Comparison of ENCODE assay signal across 9 mouse cellular contexts in genomic region chr17:70683561-70684167, GRCm38 (mm10).
A peak's percentile ranks its signal among the peaks of the same experiment; 100 is the strongest.
DNase-seq lines count a peak whose midpoint lies in the region; ATAC-seq lines count a peak whose summit lies in the region.
"Had no signal": no experiment of that assay in that cellular context is flagged by ENCODE, and none has a peak within 500 bp of the region (broad histone marks: within the 10 kb centered on the region; RNA-seq: fewer than 3 reads in every experiment).

No protein-coding gene starts in this region.

- H3K9ac ChIP-seq in liver, embryonic 12.5 days = no peak overlapping the region
- no peak overlapping the region for H3K9ac ChIP-seq in limb, embryonic 11.5 days (ENCODE audit: low read length)
- no peak overlapping the region for H3K9ac ChIP-seq in stomach, embryonic 14.5 days (replicated peaks; ENCODE audit: low read depth, low read length)

- H3K4me1 ChIP-seq in liver, embryonic 12.5 days = no peaks in the 10 kb centered on the region
- H3K4me1 ChIP-seq in embryonic facial prominence, embryonic 10.5 days = peaks cover 30% of the 10 kb centered on the region
- H3K4me1 ChIP-seq in limb, embryonic 11.5 days (ENCODE audit: control insufficient read depth, insufficient read depth, low read length) = no peaks in the 10 kb centered on the region
- H3K4me1 ChIP-seq in stomach, embryonic 14.5 days (ENCODE audit: control insufficient read depth, insufficient read depth, low read length) = no peaks in the 10 kb centered on the region

- no peaks in the 10 kb centered on the region for H3K9me3 ChIP-seq in liver, embryonic 12.5 days (replicated peaks)
- H3K9me3 ChIP-seq in embryonic facial prominence, embryonic 10.5 days = no peaks in the 10 kb centered on the region
- H3K9me3 ChIP-seq in limb, embryonic 11.5 days (ENCODE audit: control insufficient read depth, low read length) = no peaks in the 10 kb centered on the region
- no peaks in the 10 kb centered on the region for H3K9me3 ChIP-seq in stomach, embryonic 14.5 days (ENCODE audit: control insufficient read depth, low read depth, low read length)

- H3K27me3 ChIP-seq in liver, embryonic 12.5 days (replicated peaks) = no peaks in the 10 kb centered on the region
- H3K27me3 ChIP-seq in embryonic facial prominence, embryonic 10.5 days (replicated peaks; ENCODE audit: low read depth, poor library complexity, severe bottlenecking) = no peaks in the 10 kb centered on the region
- no peaks in the 10 kb centered on the region for H3K27me3 ChIP-seq in limb, embryonic 11.5 days (ENCODE audit: control insufficient read depth, insufficient read depth, low read length)
- H3K27me3 ChIP-seq in stomach, embryonic 14.5 days (ENCODE audit: control insufficient read depth, insufficient read depth, low read length) = no peaks in the 10 kb centered on the region

- H3K36me3 ChIP-seq in liver, embryonic 12.5 days = no peaks in the 10 kb centered on the region
- H3K36me3 ChIP-seq in embryonic facial prominence, embryonic 10.5 days (replicated peaks) = no peaks in the 10 kb centered on the region
- H3K36me3 ChIP-seq in limb, embryonic 11.5 days (ENCODE audit: control insufficient read depth, insufficient read depth, low read length) = no peaks in the 10 kb centered on the region
- H3K36me3 ChIP-seq in stomach, embryonic 14.5 days (ENCODE audit: control insufficient read depth, insufficient read depth, low read length) = no peaks in the 10 kb centered on the region
- H3K36me3 ChIP-seq: G1E had no signal

- WGBS in liver, embryonic 12.5 days (ENCODE audit: insufficient replicate concordance) = 12% methylated on average over 15 of the region's 15 CpGs
- 13% methylated on average over 15 of the region's 15 CpGs for WGBS in embryonic facial prominence, embryonic 10.5 days
- 15% methylated on average over 15 of the region's 15 CpGs for WGBS in limb, embryonic 11.5 days
- WGBS in stomach, embryonic 14.5 days = 15% methylated on average over 15 of the region's 15 CpGs

- DNase-seq in liver = peak; percentile 57
- DNase-seq in embryonic facial prominence, embryonic 10.5 days (ENCODE audit: low spot score) = peak; percentile 86
- DNase-seq in heart, adult 18-20 months = peak; percentile 62 to 87
- peak; percentile 77 for DNase-seq in kidney, adult 18-20 months
- peak; percentile 84 for DNase-seq in limb, embryonic 11.5 days (ENCODE audit: low spot score)
- peak; percentile 38 for DNase-seq in naive thymus-derived CD4-positive, alpha-beta T cell, adult 2 months (ENCODE audit: low read depth)

- no peak overlapping the region for H3K4me3 ChIP-seq in liver, embryonic 12.5 days
- no peak overlapping the region for H3K4me3 ChIP-seq in embryonic facial prominence, embryonic 10.5 days
- no peak overlapping the region for H3K4me3 ChIP-seq in limb, embryonic 11.5 days (ENCODE audit: low read depth, low read length)
- no peak overlapping the region for H3K4me3 ChIP-seq in stomach, embryonic 14.5 days (ENCODE audit: low read depth, low read length)

- ATAC-seq in liver, embryonic 12.5 days = no peak
- peak; percentile 54; the same call in 1 of the 2 replicates for ATAC-seq in limb, embryonic 11.5 days (ENCODE audit: insufficient number of reproducible peaks, low FRiP score, low TSS enrichment, low read depth)
- ATAC-seq in stomach, embryonic 14.5 days (ENCODE audit: insufficient number of reproducible peaks, insufficient read depth, low FRiP score, low read depth) = 0 out of 2 replicates have a peak, but pooled peaks have one; percentile 17

- H3K4me2 ChIP-seq in liver, embryonic 12.5 days = no peak overlapping the region
- H3K4me2 ChIP-seq in limb, embryonic 11.5 days (ENCODE audit: low read depth, severe bottlenecking) = no peak overlapping the region
- H3K4me2 ChIP-seq in stomach, embryonic 14.5 days (replicated peaks; ENCODE audit: low read depth, low read length) = no peak overlapping the region

- H3K27ac ChIP-seq in liver, embryonic 12.5 days = no peak overlapping the region
- no peak overlapping the region; the same call in 1 of the 2 replicates for H3K27ac ChIP-seq in embryonic facial prominence, embryonic 10.5 days (replicated peaks)
- no peak overlapping the region for H3K27ac ChIP-seq in limb, embryonic 11.5 days (replicated peaks; ENCODE audit: low read depth, low read length)
- H3K27ac ChIP-seq in stomach, embryonic 14.5 days (ENCODE audit: low read length) = no peak overlapping the region
